Mouse (Mus musculus) midbrain, embryonic 15.5 days (tissue): Measurements from ENCODE around the gene Pclaf. TPM values are rescaled to one million over a fixed set of nuclear protein-coding genes. Genes with fewer than 3 reads are reported as not detected.

Source experiments
- ATAC-seq: fragments of 200-750 bp; cut with Nextera tagmentation; replicated peaks from 2 replicates; pipeline ENCODE4 v1.8.0; 2017; ENCODE audit warnings: moderate TSS enrichment
- H3K27ac ChIP-seq: fragments of 300-500 bp; sonication (generic); 2 replicates; pipeline ENCODE4 v1.5.1; 2015; ENCODE audit warnings: mild to moderate bottlenecking, inconsistent platforms
- H3K27me3 ChIP-seq: fragments of 300-500 bp; sonication (generic); replicated peaks from 2 replicates; pipeline ENCODE4 v1.6.1; 2015; ENCODE audit warnings: inconsistent platforms
- H3K36me3 ChIP-seq: fragments of 300-500 bp; sonication (generic); replicated peaks from 2 replicates; pipeline ENCODE4 v1.6.1; 2015; ENCODE audit warnings: inconsistent platforms
- H3K4me1 ChIP-seq: fragments of 300-500 bp; sonication (generic); 2 replicates; pipeline ENCODE4 v1.6.1; 2015; ENCODE audit warnings: inconsistent platforms
- H3K4me2 ChIP-seq: fragments of 300-500 bp; sonication (generic); 2 replicates; pipeline ENCODE4 v1.6.1; 2015; ENCODE audit warnings: inconsistent platforms, mild to moderate bottlenecking, moderate library complexity
- H3K4me3 ChIP-seq: fragments of 300-500 bp; sonication (generic); 2 replicates; pipeline ENCODE4 v1.5.1; 2015; ENCODE audit warnings: mild to moderate bottlenecking, inconsistent platforms
- H3K9ac ChIP-seq: fragments of 300-500 bp; sonication (generic); 2 replicates; pipeline ENCODE4 v1.6.1; 2015; ENCODE audit warnings: mild to moderate bottlenecking, inconsistent platforms
- H3K9me3 ChIP-seq: fragments of 300-500 bp; sonication (generic); 2 replicates; pipeline ENCODE4 v1.6.1; 2016; ENCODE audit warnings: inconsistent platforms
- WGBS: fragments of 180-500 bp; shearing (Covaris S2); methylation state at CpG from one replicate; pipeline ENCODE4 v1.1.7; 2015; ENCODE audit warnings: mixed read lengths; 5-methylcytosine and 5-hydroxymethylcytosine counted together
- polyA plus RNA-seq: library from polyadenylated mRNA; unstranded; fragments of >200 nt; fragmentation: Nextera tagmentation; extraction: Ambion mirVana; gene quantifications from 2 replicates; pipeline ENCODE4 v1.2.1, GENCODE M21; 2015

Gene Pclaf
- polyA plus RNA-seq = 19.4 and 22.1 TPM in 2 replicates

DNA sequence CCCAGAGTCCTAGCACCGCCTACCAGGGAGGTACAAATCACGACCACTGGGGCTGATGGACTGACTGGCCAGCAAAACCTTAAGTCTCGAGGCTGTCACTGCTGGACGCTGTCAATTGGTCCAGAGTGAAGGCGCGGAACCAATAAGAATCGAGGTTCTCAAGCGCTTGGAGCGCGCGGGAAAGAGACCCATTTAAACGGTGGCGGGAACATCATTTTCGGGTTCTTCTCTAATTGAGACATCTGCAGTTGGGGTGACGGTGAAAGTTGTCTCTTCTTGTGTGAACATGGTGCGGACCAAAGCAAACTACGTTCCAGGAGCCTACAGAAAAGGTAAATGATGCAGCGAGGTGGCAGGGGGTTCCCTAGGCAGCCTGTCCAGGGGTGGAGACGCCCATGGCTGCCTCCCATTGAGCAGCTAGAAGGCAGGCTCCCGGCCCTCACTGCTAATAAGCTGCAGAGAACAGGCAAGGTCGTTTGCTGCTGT is at the start of gene Pclaf:
Pclaf (plus strand) TSS at position 95 of the 486 bp plus-strand sequence.
- Histone ChIP-seq H3K4me2 (peak within 1 kb of the TSS; percentile 57), H3K9ac (no peak within 1 kb of the TSS), H3K36me3 (no peaks in the 10 kb centered on the region), H3K27me3 (no peaks in the 10 kb centered on the region), H3K27ac (no peak within 1 kb of the TSS), H3K9me3 (no peaks in the 10 kb centered on the region), H3K4me1 (peaks cover 13% of the 10 kb centered on the region), H3K4me3 (peak within 1 kb of the TSS; percentile 29)
- peak; percentile 84 for ATAC-seq
- under 1% methylated on average over 21 of the region's 21 CpGs for WGBS

- H3K27ac ChIP-seq = peak overlapping the region; percentile 27; the same call in 1 of the 2 replicates
- no peaks in the 10 kb centered on the region for H3K27me3 ChIP-seq
- no peaks in the 10 kb centered on the region for H3K36me3 ChIP-seq
- H3K4me1 ChIP-seq = peaks cover 10% of the 10 kb centered on the region
- no peak overlapping the region for H3K4me2 ChIP-seq
- no peak overlapping the region for H3K9ac ChIP-seq
- H3K4me3 ChIP-seq = no peak overlapping the region
- 44% methylated on average over 7 of the region's 7 CpGs for whole genome bisulfite sequencing
- no peaks in the 10 kb centered on the region for H3K9me3 ChIP-seq
- no peak for ATAC-seq
Measured at GRCm38 (mm10) chr9:65844421-65845165, 45.4 kb upstream of the Pclaf start.

GRCm38 (mm10) chr9:65848154-65848553 is 41.9 kb upstream of the Pclaf start:
- Histone ChIP-seq H3K4me3 (no peak overlapping the region), H3K27me3 (no peaks in the 10 kb centered on the region), H3K36me3 (no peaks in the 10 kb centered on the region; the same call in 1 of the 2 replicates), H3K4me2 (no peak overlapping the region), H3K27ac (no peak overlapping the region), H3K4me1 (peaks cover 10% of the 10 kb centered on the region), H3K9ac (no peak overlapping the region), H3K9me3 (no peaks in the 10 kb centered on the region)
- ATAC-seq = no peak

DNA sequence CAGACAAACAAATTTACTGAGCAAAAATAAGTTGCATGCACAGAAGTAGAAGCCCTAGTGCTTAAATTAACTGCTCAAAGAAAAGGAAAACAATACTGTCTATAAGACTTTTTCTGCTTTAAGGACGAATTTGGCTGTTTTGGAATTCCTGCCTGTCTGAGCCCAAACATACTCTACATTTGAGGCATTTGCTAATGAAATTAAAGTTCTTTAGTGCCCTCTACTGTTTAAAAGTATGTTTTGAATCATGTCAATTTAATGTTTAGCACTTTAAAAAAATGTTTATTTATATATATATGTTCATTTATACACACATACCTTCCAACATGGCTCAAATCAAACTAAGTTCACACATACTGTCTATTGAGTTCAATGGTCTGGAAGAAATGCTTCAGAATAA is 39.8 kb upstream of the Pclaf start:
- H3K36me3 ChIP-seq = peaks cover 2% of the 10 kb centered on the region; the same call in 1 of the 2 replicates
- H3K4me2 ChIP-seq = no peak overlapping the region
- no peak overlapping the region for H3K27ac ChIP-seq
- H3K4me1 ChIP-seq = peaks cover under 1% of the 10 kb centered on the region; the same call in 1 of the 2 replicates
- no peak for ATAC-seq
- no peak overlapping the region for H3K9ac ChIP-seq
- H3K27me3 ChIP-seq = no peaks in the 10 kb centered on the region
- no peak overlapping the region for H3K4me3 ChIP-seq
- 11% methylated on average over 1 of the region's 1 CpGs for WGBS
- H3K9me3 ChIP-seq = no peaks in the 10 kb centered on the region

- H3K27me3 ChIP-seq = no peaks in the 10 kb centered on the region
- no peak overlapping the region for H3K27ac ChIP-seq
- H3K9me3 ChIP-seq = no peaks in the 10 kb centered on the region
- no peak overlapping the region for H3K9ac ChIP-seq
- H3K4me2 ChIP-seq = no peak overlapping the region
- H3K4me3 ChIP-seq = no peak overlapping the region
- no peak for ATAC-seq
- WGBS = 80% methylated on average over 1 of the region's 1 CpGs
- H3K36me3 ChIP-seq = peaks cover 12% of the 10 kb centered on the region; the same call in 1 of the 2 replicates
- no peaks in the 10 kb centered on the region for H3K4me1 ChIP-seq
Measured at GRCm38 (mm10) chr9:65859656-65860055, 30.4 kb upstream of the Pclaf start.

GRCm38 (mm10) chr9:65884564-65885315 is 5.3 kb upstream of the Pclaf start:
- peak; percentile 94 for ATAC-seq
- H3K9me3 ChIP-seq = no peaks in the 10 kb centered on the region
- H3K9ac ChIP-seq = peak overlapping the region; percentile 49
- no peaks in the 10 kb centered on the region for H3K27me3 ChIP-seq
- peak overlapping the region; percentile 51 for H3K27ac ChIP-seq
- peak overlapping the region; percentile 60 for H3K4me2 ChIP-seq
- H3K36me3 ChIP-seq = peaks cover 3% of the 10 kb centered on the region; the same call in 1 of the 2 replicates
- H3K4me1 ChIP-seq = peaks cover 5% of the 10 kb centered on the region
- H3K4me3 ChIP-seq = peak overlapping the region; percentile 59
- WGBS = under 1% methylated on average over 37 of the region's 37 CpGs

DNA sequence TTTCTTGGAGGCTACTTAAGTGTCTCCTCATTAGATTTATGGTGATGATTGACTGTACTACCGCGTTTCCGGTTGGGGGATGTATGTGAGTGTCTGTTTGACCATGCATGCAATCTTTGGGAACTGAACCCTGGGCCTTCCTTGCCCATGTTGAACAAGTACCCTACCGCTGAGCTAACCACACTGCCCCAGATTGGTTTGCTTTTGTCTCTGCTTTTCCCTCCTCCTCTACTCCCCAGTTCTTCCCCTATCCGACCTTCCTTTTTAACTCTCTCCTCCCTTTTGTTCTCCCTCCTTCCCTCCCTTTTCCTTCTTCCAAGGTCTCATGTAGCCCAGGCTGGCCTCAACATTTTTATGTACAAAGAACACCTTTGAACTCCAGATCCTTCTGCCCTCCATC is 1.1 kb downstream of the Pclaf start:
- no peak overlapping the region for H3K27ac ChIP-seq
- WGBS = 4% methylated on average over 5 of the region's 5 CpGs
- H3K4me1 ChIP-seq = peaks cover 10% of the 10 kb centered on the region
- no peak overlapping the region for H3K9ac ChIP-seq
- H3K4me2 ChIP-seq = 0 out of 2 replicates have a peak overlapping the region, but pooled peaks have one; percentile 57
- H3K36me3 ChIP-seq = no peaks in the 10 kb centered on the region
- no peak for ATAC-seq
- no peaks in the 10 kb centered on the region for H3K9me3 ChIP-seq
- H3K4me3 ChIP-seq = peak overlapping the region; percentile 29; the same call in 1 of the 2 replicates
- H3K27me3 ChIP-seq = no peaks in the 10 kb centered on the region

- no peaks in the 10 kb centered on the region for H3K36me3 ChIP-seq
Measured at GRCm38 (mm10) chr9:65896977-65897376, 6.9 kb downstream of the Pclaf start.

DNA sequence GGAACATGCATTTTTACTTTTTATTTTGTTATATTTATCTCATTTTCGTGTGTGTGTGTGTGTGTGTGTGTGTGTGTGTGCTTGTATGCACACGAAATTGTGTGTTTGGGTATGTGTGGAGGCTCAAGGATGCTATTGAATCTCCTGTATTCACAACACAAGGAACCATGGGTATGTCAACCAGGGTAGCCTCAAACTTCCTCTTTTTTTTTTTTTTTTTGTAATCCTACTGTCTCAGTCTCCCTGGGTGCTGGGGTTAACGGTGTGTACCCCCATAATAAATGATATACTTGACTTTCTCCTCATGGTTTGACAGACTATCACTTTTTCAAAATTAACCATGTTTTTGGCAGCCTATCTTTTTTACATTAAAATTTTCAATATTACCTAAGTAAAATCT is 12.8 kb downstream of the Pclaf start:
- Histone ChIP-seq H3K4me2 (no peak overlapping the region), H3K9me3 (no peaks in the 10 kb centered on the region), H3K4me3 (no peak overlapping the region), H3K27ac (no peak overlapping the region), H3K4me1 (peaks cover 7% of the 10 kb centered on the region), H3K9ac (no peak overlapping the region), H3K36me3 (no peaks in the 10 kb centered on the region), H3K27me3 (no peaks in the 10 kb centered on the region)
- WGBS = 91% methylated on average over 3 of the region's 3 CpGs
- no peak for ATAC-seq

More at GRCm38 (mm10) chr9:65896977-65897376, 6.9 kb downstream of the Pclaf start:
- no peaks in the 10 kb centered on the region for H3K9me3 ChIP-seq
- no peak for ATAC-seq
- no peaks in the 10 kb centered on the region for H3K4me1 ChIP-seq
- no peaks in the 10 kb centered on the region for H3K27me3 ChIP-seq
- no peak overlapping the region for H3K4me3 ChIP-seq
- no peak overlapping the region for H3K4me2 ChIP-seq
- H3K27ac ChIP-seq = no peak overlapping the region
- WGBS = 88% methylated on average over 2 of the region's 2 CpGs
- H3K9ac ChIP-seq = no peak overlapping the region

- Histone ChIP-seq H3K4me3 (no peak overlapping the region), H3K9me3 (no peaks in the 10 kb centered on the region), H3K4me2 (no peak overlapping the region), H3K36me3 (no peaks in the 10 kb centered on the region), H3K4me1 (peaks cover 10% of the 10 kb centered on the region), H3K27ac (no peak overlapping the region), H3K9ac (no peak overlapping the region), H3K27me3 (no peaks in the 10 kb centered on the region)
- ATAC-seq = no peak
Measured at GRCm38 (mm10) chr9:65903419-65903818, 13.4 kb downstream of the Pclaf start.

- Histone ChIP-seq H3K36me3 (no peaks in the 10 kb centered on the region), H3K9me3 (no peaks in the 10 kb centered on the region), H3K4me3 (peak within 1 kb of the TSS; percentile 64), H3K4me2 (peak within 1 kb of the TSS; percentile 63), H3K4me1 (peaks cover 21% of the 10 kb centered on the region), H3K9ac (peak within 1 kb of the TSS; percentile 56), H3K27ac (peak within 1 kb of the TSS; percentile 86), H3K27me3 (no peaks in the 10 kb centered on the region)
- under 1% methylated on average over 32 of the region's 38 CpGs for WGBS
- peak; percentile 99 for ATAC-seq
Measured at GRCm38 (mm10) chr9:65908394-65909300, 18.6 kb downstream of the Pclaf start, which contains the start of the genes Trip4 and Csnk1g1. Gene Trip4, minus strand, starts transcription at chr9:65908794. Gene Csnk1g1, plus strand, starts transcription at chr9:65908924.
